Comparison of ENCODE assay signal across 10 mouse cellular contexts in genomic region chr3:98084061-98084655, GRCm38 (mm10).
A peak's percentile ranks its signal among the peaks of the same experiment; 100 is the strongest.
DNase-seq lines count a peak whose midpoint lies in the region; ATAC-seq lines count a peak whose summit lies in the region.
"Had no signal": no experiment of that assay in that cellular context is flagged by ENCODE, and none has a peak within 500 bp of the region (broad histone marks: within the 10 kb centered on the region; RNA-seq: fewer than 3 reads in every experiment).

No protein-coding gene starts in this region.

- 74% methylated on average over 8 of the region's 8 CpGs for WGBS in heart, embryonic 15.5 days
- WGBS in embryonic facial prominence, embryonic 12.5 days: 50% methylated on average over 8 of the region's 8 CpGs
- 28% methylated on average over 8 of the region's 8 CpGs for WGBS in macrophage (ENCODE audit: missing documents)

- peaks cover 11% of the 10 kb centered on the region for H3K36me3 ChIP-seq in heart, embryonic 15.5 days
- H3K36me3 ChIP-seq in embryonic facial prominence, embryonic 12.5 days: peaks cover 17% of the 10 kb centered on the region
- H3K36me3 ChIP-seq in macrophage (ENCODE audit: inconsistent target): peaks cover 40% of the 10 kb centered on the region

- no peak for ATAC-seq in heart, embryonic 15.5 days (replicated peaks; ENCODE audit: insufficient number of reproducible peaks, insufficient read depth, low FRiP score, low read depth)
- ATAC-seq in embryonic facial prominence, embryonic 12.5 days (ENCODE audit: insufficient number of reproducible peaks, insufficient read depth, low FRiP score, low TSS enrichment): no peak

- no peaks in the 10 kb centered on the region for H3K9me3 ChIP-seq in heart, embryonic 15.5 days (replicated peaks)
- H3K9me3 ChIP-seq in embryonic facial prominence, embryonic 12.5 days: no peaks in the 10 kb centered on the region

- no peak overlapping the region for H3K9ac ChIP-seq in heart, embryonic 15.5 days
- no peak overlapping the region for H3K9ac ChIP-seq in embryonic facial prominence, embryonic 12.5 days

- no peak overlapping the region for H3K4me3 ChIP-seq in heart, embryonic 15.5 days
- no peak overlapping the region for H3K4me3 ChIP-seq in embryonic facial prominence, embryonic 12.5 days
- no peak overlapping the region for H3K4me3 ChIP-seq in macrophage (ENCODE audit: inconsistent target)

- peaks cover 22% of the 10 kb centered on the region for H3K4me1 ChIP-seq in heart, embryonic 15.5 days (replicated peaks)
- H3K4me1 ChIP-seq in embryonic facial prominence, embryonic 12.5 days: peaks cover 42% of the 10 kb centered on the region

- peaks cover 93% of the 10 kb centered on the region for H3K79me2 ChIP-seq in macrophage (ENCODE audit: inconsistent target)

- no peaks in the 10 kb centered on the region for H3K27me3 ChIP-seq in heart, embryonic 15.5 days
- H3K27me3 ChIP-seq in embryonic facial prominence, embryonic 12.5 days: no peaks in the 10 kb centered on the region
- H3K27me3 ChIP-seq: CH12.LX had no signal

- intact Hi-C loops in heart, postnatal 10 days (cut with DNase I): no loop called here
- intact Hi-C loops in heart, postnatal 36 days (cut with DNase I): no loop called here

- H3K4me2 ChIP-seq in heart, embryonic 15.5 days: no peak overlapping the region
- H3K4me2 ChIP-seq in embryonic facial prominence, embryonic 12.5 days (replicated peaks): no peak overlapping the region

- DNase-seq in heart, postnatal 10 days: no peak
- peak; percentile 10 for DNase-seq in CD4-positive helper T cell, adult 2 months (ENCODE audit: low read depth, low spot score)
- no peak for DNase-seq in urinary bladder, adult 18-20 months (ENCODE audit: low spot score in 2 of 2)
- DNase-seq in adrenal gland, postnatal 25 days: no peak
- no peak for DNase-seq in heart, postnatal 36 days
- DNase-seq: lung, postnatal 14 days had no signal

- peak overlapping the region; percentile 15; the same call in 1 of the 2 replicates for H3K27ac ChIP-seq in heart, embryonic 15.5 days
- H3K27ac ChIP-seq in embryonic facial prominence, embryonic 12.5 days: peak overlapping the region; percentile 58; the same call in 1 of the 2 replicates
- peak overlapping the region; percentile 10; the same call in 1 of the 2 replicates for H3K27ac ChIP-seq in macrophage
